Mouse (Mus musculus): ENCODE measurements around the gene Syne2. TPM values are rescaled to one million over a fixed set of nuclear protein-coding genes. Genes with fewer than 3 reads are reported as not detected.

The Syne2 gene
- polyA plus RNA-seq, 1 experiment from 2014 or later: 41.4 TPM

GRCm38 (mm10) chr12:75822122-75822521 lies 4.2 kb downstream of the Syne2 start:
- Histone ChIP-seq H3K36me3 (ENCODE audit: control insufficient read depth, insufficient read depth, low read length) (no peaks in the 10 kb centered on the region), H3K4me1 (ENCODE audit: control insufficient read depth, insufficient read depth, low read length) (peaks cover 6% of the 10 kb centered on the region; the same call in 1 of the 2 replicates), H3K27ac (ENCODE audit: low read length) (no peak overlapping the region), H3K9me3 (replicated peaks; ENCODE audit: control insufficient read depth, low read length, poor library complexity, severe bottlenecking) (no peaks in the 10 kb centered on the region), H3K4me2 (ENCODE audit: low read length) (no peak overlapping the region), H3K27me3 (ENCODE audit: control insufficient read depth, insufficient read depth, low read depth, low read length) (no peaks in the 10 kb centered on the region), H3K4me3 (ENCODE audit: low read depth, low read length) (no peak overlapping the region), H3K9ac (ENCODE audit: low read depth, low read length) (no peak overlapping the region)
- 56% methylated on average over 6 of the region's 6 CpGs for WGBS
- no peak for ATAC-seq

GRCm38 (mm10) chr12:75823475-75823874 lies 5.5 kb downstream of the Syne2 start:
- H3K27ac ChIP-seq (ENCODE audit: low read length): no peak overlapping the region
- H3K4me3 ChIP-seq (ENCODE audit: low read depth, low read length): no peak overlapping the region
- H3K9ac ChIP-seq (ENCODE audit: low read depth, low read length): no peak overlapping the region
- no peaks in the 10 kb centered on the region for H3K9me3 ChIP-seq (replicated peaks; ENCODE audit: control insufficient read depth, low read length, poor library complexity, severe bottlenecking)
- no peak overlapping the region for H3K4me2 ChIP-seq (ENCODE audit: low read length)
- WGBS: 93% methylated on average over 6 of the region's 6 CpGs
- no peaks in the 10 kb centered on the region for H3K27me3 ChIP-seq (ENCODE audit: control insufficient read depth, insufficient read depth, low read depth, low read length)
- no peaks in the 10 kb centered on the region for H3K36me3 ChIP-seq (ENCODE audit: control insufficient read depth, insufficient read depth, low read length)
- ATAC-seq: no peak
- H3K4me1 ChIP-seq (ENCODE audit: control insufficient read depth, insufficient read depth, low read length): peaks cover 6% of the 10 kb centered on the region; the same call in 1 of the 2 replicates

- H3K36me3 ChIP-seq (ENCODE audit: control insufficient read depth, insufficient read depth, low read length): no peaks in the 10 kb centered on the region
- 92% methylated on average over 7 of the region's 7 CpGs for WGBS
- no peaks in the 10 kb centered on the region for H3K27me3 ChIP-seq (ENCODE audit: control insufficient read depth, insufficient read depth, low read depth, low read length)
- no peak for ATAC-seq
- no peak overlapping the region for H3K9ac ChIP-seq (ENCODE audit: low read depth, low read length)
- H3K4me2 ChIP-seq (ENCODE audit: low read length): no peak overlapping the region
- no peaks in the 10 kb centered on the region for H3K4me1 ChIP-seq (ENCODE audit: control insufficient read depth, insufficient read depth, low read length)
- no peak overlapping the region for H3K27ac ChIP-seq (ENCODE audit: low read length)
- H3K9me3 ChIP-seq (replicated peaks; ENCODE audit: control insufficient read depth, low read length, poor library complexity, severe bottlenecking): no peaks in the 10 kb centered on the region
- no peak overlapping the region for H3K4me3 ChIP-seq (ENCODE audit: low read depth, low read length)
These were observed 7.5 kb downstream of the Syne2 start for GRCm38 (mm10) chr12:75825458-75825857.

- no peaks in the 10 kb centered on the region for H3K27me3 ChIP-seq (ENCODE audit: control insufficient read depth, insufficient read depth, low read depth, low read length)
- H3K9me3 ChIP-seq (replicated peaks; ENCODE audit: control insufficient read depth, low read length, poor library complexity, severe bottlenecking): no peaks in the 10 kb centered on the region
- H3K4me3 ChIP-seq (ENCODE audit: low read depth, low read length): no peak overlapping the region
- H3K27ac ChIP-seq (ENCODE audit: low read length): no peak overlapping the region
- no peaks in the 10 kb centered on the region for H3K4me1 ChIP-seq (ENCODE audit: control insufficient read depth, insufficient read depth, low read length)
- no peaks in the 10 kb centered on the region for H3K36me3 ChIP-seq (ENCODE audit: control insufficient read depth, insufficient read depth, low read length)
- no peak for ATAC-seq
- WGBS: 73% methylated on average over 10 of the region's 10 CpGs
- H3K4me2 ChIP-seq (ENCODE audit: low read length): no peak overlapping the region
- no peak overlapping the region for H3K9ac ChIP-seq (ENCODE audit: low read depth, low read length)
These were observed 8.9 kb downstream of the Syne2 start for GRCm38 (mm10) chr12:75826699-75827353.

GRCm38 (mm10) chr12:75827751-75828150 lies 9.8 kb downstream of the Syne2 start:
- H3K27me3 ChIP-seq (ENCODE audit: control insufficient read depth, insufficient read depth, low read depth, low read length): no peaks in the 10 kb centered on the region
- H3K4me1 ChIP-seq (ENCODE audit: control insufficient read depth, insufficient read depth, low read length): no peaks in the 10 kb centered on the region
- H3K36me3 ChIP-seq (ENCODE audit: control insufficient read depth, insufficient read depth, low read length): no peaks in the 10 kb centered on the region
- H3K4me2 ChIP-seq (ENCODE audit: low read length): no peak overlapping the region
- ATAC-seq: no peak
- H3K27ac ChIP-seq (ENCODE audit: low read length): no peak overlapping the region
- H3K4me3 ChIP-seq (ENCODE audit: low read depth, low read length): no peak overlapping the region
- WGBS: 88% methylated on average over 15 of the region's 15 CpGs
- H3K9me3 ChIP-seq (replicated peaks; ENCODE audit: control insufficient read depth, low read length, poor library complexity, severe bottlenecking): no peaks in the 10 kb centered on the region
- H3K9ac ChIP-seq (ENCODE audit: low read depth, low read length): no peak overlapping the region

- no peaks in the 10 kb centered on the region for H3K4me1 ChIP-seq (ENCODE audit: control insufficient read depth, insufficient read depth, low read length)
- no peaks in the 10 kb centered on the region for H3K36me3 ChIP-seq (ENCODE audit: control insufficient read depth, insufficient read depth, low read length)
- no peak for ATAC-seq
- H3K27ac ChIP-seq (ENCODE audit: low read length): no peak overlapping the region
- no peak overlapping the region for H3K4me2 ChIP-seq (ENCODE audit: low read length)
- no peak overlapping the region for H3K4me3 ChIP-seq (ENCODE audit: low read depth, low read length)
- WGBS: 72% methylated on average over 5 of the region's 5 CpGs
- no peaks in the 10 kb centered on the region for H3K9me3 ChIP-seq (replicated peaks; ENCODE audit: control insufficient read depth, low read length, poor library complexity, severe bottlenecking)
- no peak overlapping the region for H3K9ac ChIP-seq (ENCODE audit: low read depth, low read length)
- no peaks in the 10 kb centered on the region for H3K27me3 ChIP-seq (ENCODE audit: control insufficient read depth, insufficient read depth, low read depth, low read length)
These were observed 11.7 kb downstream of the Syne2 start for GRCm38 (mm10) chr12:75829616-75830015.

- Histone ChIP-seq H3K27me3 (ENCODE audit: control insufficient read depth, insufficient read depth, low read depth, low read length) (no peaks in the 10 kb centered on the region), H3K4me2 (ENCODE audit: low read length) (no peak overlapping the region), H3K36me3 (ENCODE audit: control insufficient read depth, insufficient read depth, low read length) (no peaks in the 10 kb centered on the region), H3K9ac (ENCODE audit: low read depth, low read length) (no peak overlapping the region), H3K27ac (ENCODE audit: low read length) (no peak overlapping the region), H3K4me1 (ENCODE audit: control insufficient read depth, insufficient read depth, low read length) (peaks cover 3% of the 10 kb centered on the region; the same call in 1 of the 2 replicates), H3K4me3 (ENCODE audit: low read depth, low read length) (no peak overlapping the region), H3K9me3 (replicated peaks; ENCODE audit: control insufficient read depth, low read length, poor library complexity, severe bottlenecking) (no peaks in the 10 kb centered on the region)
- 68% methylated on average over 12 of the region's 12 CpGs for WGBS
- no peak for ATAC-seq
These were observed 15.4 kb downstream of the Syne2 start for GRCm38 (mm10) chr12:75833149-75833959.

- Histone ChIP-seq H3K9ac (ENCODE audit: low read depth, low read length) (no peak overlapping the region), H3K9me3 (replicated peaks; ENCODE audit: control insufficient read depth, low read length, poor library complexity, severe bottlenecking) (no peaks in the 10 kb centered on the region), H3K4me2 (ENCODE audit: low read length) (no peak overlapping the region), H3K27me3 (ENCODE audit: control insufficient read depth, insufficient read depth, low read depth, low read length) (no peaks in the 10 kb centered on the region), H3K27ac (ENCODE audit: low read length) (no peak overlapping the region), H3K36me3 (ENCODE audit: control insufficient read depth, insufficient read depth, low read length) (no peaks in the 10 kb centered on the region), H3K4me3 (ENCODE audit: low read depth, low read length) (no peak overlapping the region), H3K4me1 (ENCODE audit: control insufficient read depth, insufficient read depth, low read length) (peaks cover 3% of the 10 kb centered on the region; the same call in 1 of the 2 replicates)
- WGBS: 77% methylated on average over 14 of the region's 14 CpGs
- no peak for ATAC-seq
These were observed 16.2 kb downstream of the Syne2 start for GRCm38 (mm10) chr12:75833960-75834729.
